Mouse (Mus musculus) cerebral cortex, adult 2 months (tissue): ENCODE results near the gene Fam53b.

Experiments used
- whole genome bisulfite sequencing: fragments of 180-500 bp; shearing (Covaris S2); methylation state at CpG from one replicate; pipeline ENCODE4 v1.1.7; 2018; 5-methylcytosine and 5-hydroxymethylcytosine counted together

Fam53b gene

GRCm38 (mm10) chr7:132766235-132766871 lies 47.3 kb downstream of the Fam53b start:
- WGBS: 77% methylated on average over 11 of the region's 11 CpGs

GRCm38 (mm10) chr7:132765629-132766186 lies 48.0 kb downstream of the Fam53b start:
- WGBS: 86% methylated on average over 3 of the region's 3 CpGs

- 45% methylated on average over 4 of the region's 4 CpGs for WGBS
These were observed 48.7 kb downstream of the Fam53b start for GRCm38 (mm10) chr7:132764896-132765491.

- WGBS: 62% methylated on average over 4 of the region's 4 CpGs
These were observed 49.4 kb downstream of the Fam53b start for GRCm38 (mm10) chr7:132764314-132764713.

GRCm38 (mm10) chr7:132763911-132764310 lies 49.8 kb downstream of the Fam53b start:
- WGBS: 72% methylated on average over 5 of the region's 5 CpGs

GRCm38 (mm10) chr7:132763351-132763750 lies 50.3 kb downstream of the Fam53b start:
- WGBS: 51% methylated on average over 6 of the region's 6 CpGs

- WGBS: 99% methylated on average over 2 of the region's 2 CpGs
These were observed 52.3 kb downstream of the Fam53b start for GRCm38 (mm10) chr7:132761409-132761808.

GRCm38 (mm10) chr7:132760589-132761180 lies 53.0 kb downstream of the Fam53b start:
- WGBS: 93% methylated on average over 6 of the region's 6 CpGs

GRCm38 (mm10) chr7:132759926-132760325 lies 53.8 kb downstream of the Fam53b start:
- WGBS: 75% methylated on average over 6 of the region's 6 CpGs

- 77% methylated on average over 22 of the region's 22 CpGs for WGBS
These were observed 54.2 kb downstream of the Fam53b start for GRCm38 (mm10) chr7:132759405-132759891.

GRCm38 (mm10) chr7:132758875-132759274 lies 54.8 kb downstream of the Fam53b start:
- 53% methylated on average over 5 of the region's 5 CpGs for WGBS

- WGBS: 93% methylated on average over 5 of the region's 5 CpGs
These were observed 57.4 kb downstream of the Fam53b start for GRCm38 (mm10) chr7:132756325-132756724.

GRCm38 (mm10) chr7:132754389-132754750 lies 59.3 kb downstream of the Fam53b start:
- 46% methylated on average over 3 of the region's 3 CpGs for WGBS

GRCm38 (mm10) chr7:132753518-132754388 lies 59.9 kb downstream of the Fam53b start:
- WGBS: 59% methylated on average over 4 of the region's 4 CpGs

GRCm38 (mm10) chr7:132751716-132752115 lies 62.0 kb downstream of the Fam53b start:
- WGBS: 37% methylated on average over 2 of the region's 2 CpGs

- 92% methylated on average over 11 of the region's 11 CpGs for WGBS
These were observed 64.2 kb downstream of the Fam53b start for GRCm38 (mm10) chr7:132749504-132749903.

GRCm38 (mm10) chr7:132748076-132748769 lies 65.5 kb downstream of the Fam53b start:
- 75% methylated on average over 3 of the region's 3 CpGs for WGBS

- 73% methylated on average over 6 of the region's 6 CpGs for WGBS
These were observed 66.6 kb downstream of the Fam53b start for GRCm38 (mm10) chr7:132747096-132747495.

- WGBS: 52% methylated on average over 5 of the region's 5 CpGs
These were observed 70.8 kb downstream of the Fam53b start for GRCm38 (mm10) chr7:132742912-132743311.

- 84% methylated on average over 6 of the region's 6 CpGs for WGBS
These were observed 73.9 kb downstream of the Fam53b start for GRCm38 (mm10) chr7:132739829-132740228.

GRCm38 (mm10) chr7:132738844-132739243 lies 74.8 kb downstream of the Fam53b start:
- WGBS: 87% methylated on average over 6 of the region's 6 CpGs
